Mouse (Mus musculus) kidney, adult 18-20 months (tissue): ENCODE results near the gene Atrnl1.
A peak's percentile ranks its signal among the peaks of the same experiment; 100 is the strongest.

Experiments used
- DNase-seq: peaks from one replicate; pipeline ENCODE4 v3.0.0; 2021

The Atrnl1 gene

DNA sequence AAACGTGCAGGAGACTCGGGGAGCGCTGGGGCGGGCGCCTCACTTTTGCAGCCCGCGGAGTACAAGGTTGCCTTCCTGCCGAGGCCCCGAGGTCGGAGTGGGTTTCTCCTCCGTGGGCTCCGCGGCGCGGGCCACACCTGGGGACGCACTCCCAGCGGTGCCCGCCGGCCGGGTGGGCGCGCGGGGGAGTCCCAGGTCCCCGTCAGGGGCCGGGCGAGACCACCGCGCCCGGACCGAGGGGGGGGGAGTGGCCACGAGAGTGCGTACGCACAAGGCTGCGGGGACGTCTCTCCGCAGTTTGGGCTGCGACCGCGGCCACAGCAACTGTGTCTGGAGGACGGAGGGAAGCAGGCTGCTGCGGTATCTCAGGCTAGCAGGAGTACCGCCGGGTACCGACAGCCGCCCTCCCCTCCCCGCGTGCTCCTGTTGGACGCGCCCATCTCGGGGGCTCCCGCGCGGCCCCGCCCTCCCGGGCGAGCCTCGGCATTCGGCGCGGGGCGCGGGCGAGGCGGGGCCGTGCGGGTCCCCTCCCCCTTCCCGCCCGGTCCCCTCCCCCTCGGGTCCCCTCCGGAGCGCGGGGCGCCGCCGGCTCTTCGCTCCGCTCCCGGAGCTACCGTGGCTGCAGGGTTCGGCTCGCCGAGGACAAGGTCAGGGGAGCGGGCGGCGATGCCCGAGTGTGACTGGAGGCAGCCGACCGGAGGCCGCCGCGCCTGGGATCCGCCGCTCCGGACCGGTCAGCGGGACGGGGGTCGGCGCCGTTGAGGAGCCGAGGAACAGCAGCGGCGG lies at the start of gene Atrnl1:
TSS of gene Atrnl1 (plus strand) at position 559 of the 786 bp plus-strand sequence.
- DNase-seq: peak; percentile 92

DNA sequence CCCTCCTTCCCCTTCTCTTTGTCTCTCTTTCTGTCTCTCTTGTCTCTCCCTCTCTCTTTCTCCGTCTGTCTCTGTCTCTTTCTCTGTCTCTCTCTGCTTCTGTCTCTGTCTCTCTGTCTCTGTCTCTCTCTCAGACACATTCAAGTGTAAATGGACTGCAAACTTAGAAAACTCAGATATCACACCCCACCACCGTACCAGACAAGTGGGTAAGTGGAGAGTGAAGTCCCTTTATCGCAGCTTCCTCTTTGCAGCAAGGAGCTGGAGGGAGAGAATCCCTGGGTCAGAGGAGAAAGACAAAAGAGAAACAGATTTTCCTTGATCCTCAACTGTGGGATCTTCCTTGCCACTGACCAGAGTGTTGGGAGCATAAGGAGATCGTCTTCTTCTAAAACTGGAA lies 49.3 kb upstream of the Atrnl1 start:
- no peak for DNase-seq

DNA sequence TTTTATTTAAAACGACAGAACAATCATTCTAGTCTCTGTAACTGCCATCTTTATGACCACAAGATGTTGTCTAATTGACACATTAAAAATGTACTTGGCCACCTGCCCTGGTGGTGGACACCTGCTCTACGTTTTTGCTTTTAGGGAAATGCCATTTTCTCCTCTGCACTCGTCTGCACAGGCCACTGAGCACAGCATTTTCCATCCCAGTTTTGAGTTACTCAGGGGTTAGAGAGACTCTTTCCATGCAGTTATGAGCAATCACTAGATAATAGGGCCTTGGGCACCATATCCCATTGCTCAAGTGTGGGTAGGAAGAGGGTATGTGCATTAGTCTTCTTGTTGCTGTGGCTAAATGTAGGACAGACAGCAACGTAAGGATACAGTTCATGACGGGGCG lies 41.8 kb upstream of the Atrnl1 start:
- DNase-seq: no peak

DNA sequence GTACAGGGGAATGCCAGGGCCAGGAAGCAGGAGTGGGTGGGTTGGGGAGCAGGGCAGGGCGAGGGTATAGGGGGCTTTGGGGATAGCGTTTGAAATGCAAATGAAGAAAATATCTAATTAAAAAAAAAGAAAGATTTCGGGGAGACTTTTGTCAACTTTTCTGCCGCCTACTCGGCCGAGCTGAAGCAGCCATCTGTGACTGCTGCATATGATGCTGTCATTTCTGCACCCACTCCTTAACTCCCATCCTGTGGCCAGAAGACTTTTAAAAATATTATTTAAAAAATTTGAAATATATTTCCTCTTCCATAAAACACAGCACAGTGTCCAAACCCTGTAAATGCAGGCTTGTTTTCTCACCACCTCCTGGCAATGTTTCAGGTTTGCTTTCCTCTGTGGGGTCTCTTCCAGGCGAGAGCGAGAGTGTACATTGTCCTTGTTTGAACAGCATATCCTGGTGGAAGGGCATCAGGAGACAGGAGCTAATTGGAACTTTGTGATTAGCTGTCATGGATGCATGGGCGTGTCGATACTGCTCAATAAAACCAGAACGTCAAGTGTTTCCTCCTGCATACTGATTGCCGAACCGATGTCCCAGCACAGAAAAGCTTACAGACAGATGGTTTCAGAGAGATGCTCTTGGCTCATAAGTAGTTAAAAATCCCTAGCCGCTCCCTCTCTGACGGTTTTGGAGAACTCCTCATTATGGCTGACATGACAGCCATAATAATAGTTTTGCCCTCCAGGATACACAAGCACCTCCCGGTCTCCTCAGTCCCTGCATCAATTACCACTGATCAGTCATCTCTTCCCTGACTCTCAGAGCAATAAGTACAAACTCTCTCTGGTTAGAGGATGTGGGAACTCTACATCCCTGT lies 38.2 kb upstream of the Atrnl1 start:
- no peak for DNase-seq

DNA sequence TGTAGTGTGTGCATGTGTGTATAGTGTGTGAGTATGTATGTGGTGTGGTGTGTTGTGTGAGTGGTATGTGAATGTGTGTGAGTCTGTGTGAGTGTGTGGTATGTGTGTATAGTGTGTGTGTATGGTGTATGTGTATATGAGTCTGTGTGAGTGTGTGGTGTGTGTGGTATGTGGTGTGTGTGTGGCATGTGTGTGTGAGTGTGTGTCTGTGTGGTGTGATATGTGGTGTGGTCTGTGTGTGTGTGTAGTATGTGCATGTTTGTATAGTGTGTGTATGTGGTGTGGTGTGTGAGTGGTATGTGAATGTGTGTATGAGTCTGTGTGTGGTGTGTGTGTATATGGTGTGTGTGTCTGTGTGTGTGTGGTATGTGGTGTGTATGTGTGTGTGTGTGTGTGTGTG lies 37.4 kb upstream of the Atrnl1 start:
- DNase-seq: no peak

DNA sequence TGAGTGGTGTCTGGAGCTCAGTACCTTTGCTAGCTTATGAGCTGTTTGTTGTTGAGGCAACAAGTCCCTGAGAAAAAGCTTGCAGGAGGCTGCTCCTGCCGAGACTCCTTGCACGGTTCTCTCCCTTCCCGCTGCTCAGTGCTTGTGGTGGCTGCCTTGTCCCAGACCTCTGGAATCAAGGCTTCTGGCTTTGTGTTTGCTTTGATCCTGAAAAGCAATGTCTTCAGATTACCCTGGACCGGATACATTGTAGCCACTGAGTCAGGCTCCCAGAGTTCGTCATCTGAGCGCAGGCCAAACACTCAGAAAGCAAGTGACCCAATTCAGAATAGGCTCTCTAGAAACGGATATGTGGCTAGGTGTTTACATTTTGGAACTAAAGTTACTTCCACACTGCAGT lies 35.8 kb upstream of the Atrnl1 start:
- DNase-seq: no peak

DNA sequence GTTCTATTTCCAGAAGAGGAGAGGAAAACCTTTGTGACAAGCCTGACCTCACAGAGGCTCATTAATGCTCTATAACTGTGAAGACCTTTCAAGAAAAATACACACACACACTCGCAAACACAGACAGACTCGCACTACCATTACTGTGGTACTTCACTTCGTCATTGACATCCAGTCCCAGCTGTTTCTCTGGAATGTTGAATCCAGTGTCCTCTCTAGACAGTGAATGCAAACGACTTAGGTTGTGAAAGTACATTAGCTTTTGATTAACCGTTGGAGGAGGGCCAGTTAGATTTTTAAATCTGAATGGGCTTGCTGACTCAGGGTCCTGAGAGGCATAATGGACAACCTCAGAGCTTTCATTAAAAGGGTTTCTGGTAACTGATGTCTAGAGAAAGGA lies 34.0 kb upstream of the Atrnl1 start:
- no peak for DNase-seq

DNA sequence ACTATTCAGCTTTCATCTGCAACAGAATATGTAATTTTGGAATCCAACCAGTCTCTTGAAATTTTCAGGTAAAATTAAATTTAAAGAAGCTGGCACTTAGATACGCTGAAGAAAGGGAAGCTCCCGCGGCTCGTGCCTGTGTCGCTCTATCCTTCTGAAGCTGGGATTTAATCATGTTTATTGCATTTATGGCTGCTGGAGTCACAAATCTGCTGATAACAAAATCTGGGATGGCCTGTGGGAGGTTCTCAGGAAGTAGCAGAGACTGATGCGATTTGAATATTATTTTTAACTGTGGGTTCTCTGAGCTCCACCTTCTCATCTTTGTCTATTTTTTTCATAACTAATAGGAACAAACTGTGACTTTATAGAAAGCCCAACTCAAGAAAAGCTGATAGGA lies 33.6 kb upstream of the Atrnl1 start:
- DNase-seq: no peak

DNA sequence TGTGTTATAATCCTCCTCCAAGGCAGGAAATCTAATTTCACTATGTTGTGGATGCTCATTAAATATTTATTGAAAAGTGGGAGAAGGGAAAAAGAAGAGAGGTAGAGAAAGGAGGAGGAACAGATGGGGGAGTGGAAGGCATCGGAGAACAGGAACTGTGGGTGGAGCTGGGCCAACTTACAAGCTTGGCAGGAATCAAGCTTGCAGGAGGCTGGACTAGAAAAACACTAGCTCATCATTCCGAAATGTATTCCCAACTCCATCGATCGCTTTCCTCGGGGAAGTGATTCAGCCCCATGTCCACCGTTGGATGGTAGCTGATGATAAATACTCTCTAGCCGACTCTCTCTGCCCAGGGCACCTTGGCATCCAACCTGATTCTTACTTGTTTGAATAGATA lies 29.9 kb upstream of the Atrnl1 start:
- no peak for DNase-seq

DNA sequence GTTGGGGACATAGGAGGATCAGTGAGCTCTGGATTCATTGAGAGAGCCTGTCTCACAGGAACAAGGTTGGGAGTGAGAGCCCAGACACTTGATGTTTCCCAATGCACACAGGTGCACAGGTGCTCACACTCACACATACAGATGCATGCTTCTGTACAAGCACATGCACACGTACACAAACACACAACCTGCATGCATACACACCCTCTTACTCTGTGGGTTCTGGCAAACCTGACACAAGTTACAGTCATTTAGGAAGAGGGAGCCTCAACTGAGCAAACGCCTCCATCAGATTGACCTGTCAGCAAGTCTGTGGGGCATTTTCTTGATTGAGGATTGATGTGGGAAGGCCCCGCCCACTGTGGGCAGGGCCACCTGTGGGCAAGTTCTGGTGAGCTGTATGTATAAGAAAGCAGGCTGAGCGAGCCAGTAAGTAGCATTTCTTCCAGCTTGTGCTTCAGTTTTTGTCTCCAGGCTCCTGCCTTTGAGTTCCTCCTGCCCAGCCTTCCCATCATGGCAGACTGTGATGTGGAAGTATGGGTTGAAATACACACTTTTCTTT lies 25.5 kb upstream of the Atrnl1 start:
- no peak for DNase-seq

DNA sequence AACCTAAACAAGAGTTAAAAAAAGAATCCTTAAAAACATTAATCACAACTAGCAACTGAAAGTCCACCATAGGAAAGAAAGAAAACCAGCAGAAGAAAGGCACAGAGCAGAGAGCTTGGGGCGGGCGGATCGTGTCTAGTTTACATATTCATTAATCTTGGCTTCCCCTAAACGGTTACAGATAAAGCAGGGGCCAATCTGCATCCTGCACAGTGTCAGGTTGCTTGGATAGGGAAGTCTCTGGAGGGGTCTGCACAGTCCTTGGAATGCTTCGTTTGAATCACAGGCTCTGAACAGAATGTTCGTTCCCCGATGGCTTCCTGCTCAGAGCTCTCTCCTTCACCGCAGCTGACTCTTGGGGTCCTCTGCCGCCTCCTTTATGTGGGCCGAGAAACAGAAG lies 24.7 kb upstream of the Atrnl1 start:
- DNase-seq: no peak

DNA sequence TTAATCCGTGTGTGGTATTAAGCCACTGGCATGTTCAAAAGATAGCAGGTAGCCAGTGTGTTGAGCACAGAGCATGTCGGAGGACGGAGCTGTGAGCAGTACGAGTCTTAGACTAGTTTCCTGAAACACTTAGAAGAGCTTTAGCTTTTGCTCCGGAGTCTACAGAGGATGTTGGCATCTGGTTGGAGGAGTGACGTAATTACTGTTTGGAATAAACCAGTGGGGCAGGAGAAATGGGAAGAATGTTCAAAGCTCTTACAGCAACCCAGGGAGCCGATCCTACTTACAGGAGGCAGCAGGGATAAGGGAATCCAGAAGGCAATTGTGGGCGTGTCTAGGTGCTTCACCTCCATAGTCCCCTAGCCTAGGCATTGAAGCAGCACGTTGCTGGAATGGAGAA lies 21.3 kb upstream of the Atrnl1 start:
- no peak for DNase-seq

DNA sequence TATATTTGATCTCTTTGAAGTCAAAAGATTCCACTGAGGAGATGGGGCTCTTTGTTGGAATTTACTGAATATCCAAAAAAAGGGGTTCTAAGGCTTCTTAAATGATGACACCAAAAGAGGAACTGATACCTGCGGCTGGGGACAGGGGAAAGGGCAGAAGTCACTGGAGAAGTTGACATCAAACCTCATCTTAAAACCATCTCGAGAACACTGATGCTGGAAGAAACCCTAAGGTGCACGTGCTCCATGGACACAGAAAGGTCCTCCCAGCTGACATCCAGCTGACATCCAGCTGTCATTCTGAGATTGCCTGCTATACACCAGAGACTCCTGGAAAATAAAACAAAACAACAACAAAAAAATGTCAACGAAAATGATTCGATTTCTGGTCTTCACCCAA lies 19.9 kb upstream of the Atrnl1 start:
- no peak for DNase-seq

DNA sequence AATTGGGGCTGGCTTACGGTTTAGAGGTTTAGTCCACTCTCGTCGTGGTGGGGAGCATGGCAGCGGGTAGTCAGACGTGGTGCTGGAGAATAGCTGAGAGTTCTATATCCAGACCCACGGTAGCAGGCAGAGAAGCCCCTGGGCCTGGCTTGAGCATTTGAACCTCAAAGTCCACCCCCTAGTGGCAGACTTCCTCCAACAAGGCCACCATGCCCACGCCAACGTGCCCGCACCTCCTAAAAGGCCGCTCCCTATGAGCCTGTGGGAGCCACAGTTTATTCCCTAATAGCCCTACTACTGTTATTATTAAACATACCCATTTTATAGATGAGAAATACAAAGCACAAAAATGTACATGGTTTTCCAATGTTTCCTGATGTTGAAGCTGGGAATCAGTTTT lies 19.2 kb upstream of the Atrnl1 start:
- DNase-seq: no peak

DNA sequence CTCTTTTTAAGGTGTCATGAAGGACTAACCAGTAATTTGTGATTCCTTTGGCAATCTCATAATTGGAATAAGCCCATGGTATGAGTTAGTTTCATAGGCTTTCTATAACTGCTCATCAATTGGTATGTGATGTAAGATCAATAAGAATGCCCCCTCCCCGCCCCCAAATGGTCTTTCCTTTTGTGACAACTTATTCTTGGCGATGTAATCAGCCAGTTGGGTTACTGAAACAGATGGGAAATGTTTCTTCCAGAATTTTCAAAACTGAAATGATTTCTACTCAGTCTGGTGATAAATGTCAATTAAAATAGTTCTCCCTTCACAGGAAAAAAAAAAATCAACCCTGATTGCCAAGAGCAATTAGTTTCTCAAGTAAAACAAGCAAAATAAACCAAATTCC lies 18.5 kb upstream of the Atrnl1 start:
- no peak for DNase-seq

DNA sequence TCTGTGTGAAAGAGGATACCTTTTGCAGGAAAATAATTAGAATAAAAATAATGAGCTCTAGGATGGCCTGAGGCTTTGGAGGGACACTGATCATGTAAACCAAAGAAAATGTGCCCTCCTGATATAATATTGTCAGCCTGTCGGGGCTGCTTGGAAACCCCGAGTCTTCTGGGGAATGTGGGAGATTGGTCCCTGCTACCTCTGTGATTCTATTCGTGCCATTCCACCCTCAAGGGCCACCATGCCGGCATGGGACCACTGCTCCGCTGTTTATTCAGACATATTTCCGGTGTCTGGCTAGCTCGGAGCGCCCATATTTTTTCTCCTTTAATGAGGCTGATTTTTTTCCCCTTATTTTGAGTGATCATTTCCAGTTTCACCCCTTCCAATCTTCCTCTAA lies 11.7 kb upstream of the Atrnl1 start:
- no peak for DNase-seq

DNA sequence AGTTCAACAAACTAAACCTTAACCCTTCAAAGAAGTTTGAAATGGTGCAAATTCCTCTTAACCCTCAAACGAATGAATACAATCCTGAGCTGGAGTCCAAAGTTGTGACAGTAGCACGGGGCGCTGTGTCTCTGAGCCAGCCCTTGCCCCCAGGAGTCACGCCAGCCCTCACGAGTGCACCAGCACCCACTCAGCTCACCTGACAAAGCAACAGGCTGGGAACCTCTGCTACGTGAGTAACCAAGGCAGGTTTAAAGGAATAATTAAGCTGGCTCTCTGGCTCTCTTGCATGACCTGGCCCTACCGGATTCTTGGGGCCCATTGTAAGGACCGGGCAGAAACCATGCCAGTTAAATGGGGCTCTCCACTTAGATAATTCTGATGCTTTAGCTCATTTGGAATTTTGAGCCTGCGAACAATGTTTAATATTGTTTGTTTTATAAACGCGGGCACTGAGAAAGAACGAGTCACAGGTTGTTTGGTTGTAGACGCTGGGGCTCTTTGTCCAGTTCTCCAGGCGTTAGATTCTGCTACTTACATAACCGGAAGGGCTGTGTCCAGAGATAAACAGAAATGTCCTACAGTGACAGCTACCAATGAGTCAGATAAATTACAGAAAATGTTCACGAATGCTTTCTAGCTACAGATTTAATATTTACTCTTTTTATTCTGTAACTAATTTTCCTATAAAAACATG lies 10.5 kb upstream of the Atrnl1 start:
- no peak for DNase-seq

DNA sequence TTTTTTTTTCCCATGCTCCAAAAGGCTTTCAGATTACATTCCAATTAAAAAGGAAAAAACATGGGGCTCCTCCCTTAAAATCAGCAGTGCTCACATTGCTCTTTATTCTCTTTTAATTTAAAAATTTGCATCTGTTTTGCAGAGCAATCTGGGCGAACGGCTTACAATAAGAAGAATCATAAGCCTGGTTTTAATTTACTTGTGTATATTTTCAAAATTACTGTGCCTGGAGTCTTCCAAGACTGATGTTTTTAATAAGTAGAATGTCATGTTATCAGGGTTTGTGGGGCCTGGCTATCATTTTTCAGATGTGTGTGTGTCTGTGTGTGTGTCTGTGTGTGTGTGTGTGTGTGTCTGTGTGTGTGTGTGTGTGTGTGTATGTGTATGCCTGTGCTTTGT lies 9.9 kb upstream of the Atrnl1 start:
- DNase-seq: no peak

DNA sequence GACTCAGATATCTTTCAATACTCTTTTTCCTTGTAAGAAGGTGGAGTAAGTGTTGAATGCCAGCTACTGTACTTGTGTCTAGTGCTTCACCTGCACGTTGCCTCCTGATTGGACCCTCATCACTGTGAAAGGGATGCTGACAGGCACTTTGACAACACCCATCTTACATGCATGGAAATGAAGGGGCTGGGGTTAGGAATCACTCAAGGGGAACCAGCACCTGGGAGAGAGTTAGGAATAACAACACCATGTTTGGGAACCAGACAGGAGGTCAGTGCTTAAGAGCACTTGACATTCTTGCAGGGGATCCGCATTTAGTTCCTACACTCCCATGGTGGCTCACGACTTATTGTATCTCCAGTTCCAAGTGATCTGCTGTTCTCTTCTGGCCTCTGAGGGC lies 7.2 kb upstream of the Atrnl1 start:
- DNase-seq: no peak

DNA sequence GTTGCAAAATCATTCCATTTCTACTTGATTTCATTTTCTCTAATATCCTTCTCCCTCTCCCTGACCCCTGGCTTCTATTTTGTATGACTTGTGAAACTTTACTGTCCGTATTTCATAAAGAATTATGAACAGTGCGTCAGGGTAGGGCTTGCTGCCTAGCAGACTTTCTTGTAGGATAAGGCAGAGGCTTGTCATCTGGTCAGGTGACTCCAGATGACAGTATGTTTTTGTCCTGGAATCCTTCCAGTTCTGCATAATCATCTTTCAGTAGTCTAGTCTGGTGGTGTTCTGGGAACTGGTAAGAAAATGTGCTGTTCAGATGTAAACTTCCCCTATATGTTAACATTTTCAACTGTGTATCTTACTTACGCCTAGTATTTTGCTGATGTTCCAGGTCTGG lies 4.9 kb upstream of the Atrnl1 start:
- no peak for DNase-seq

DNA sequence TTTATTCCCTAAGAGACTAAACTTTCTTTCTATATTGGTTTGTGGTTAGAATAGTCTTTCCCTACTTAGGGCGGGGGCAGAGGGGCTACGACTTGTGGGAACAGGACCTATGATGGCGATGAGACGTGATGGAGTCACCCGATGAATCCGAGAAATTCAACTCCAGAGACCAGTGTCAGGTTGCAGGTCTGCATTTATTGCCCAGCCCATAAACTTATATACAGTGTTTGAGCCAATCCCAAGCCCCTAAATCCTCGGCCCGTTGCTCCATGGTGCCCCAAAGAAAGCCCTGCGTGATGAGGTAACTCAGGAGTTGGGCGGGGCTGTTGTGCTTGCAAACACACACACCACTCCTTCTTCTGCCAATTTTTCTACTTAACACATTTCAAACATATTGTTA lies 4.5 kb upstream of the Atrnl1 start:
- no peak for DNase-seq

DNA sequence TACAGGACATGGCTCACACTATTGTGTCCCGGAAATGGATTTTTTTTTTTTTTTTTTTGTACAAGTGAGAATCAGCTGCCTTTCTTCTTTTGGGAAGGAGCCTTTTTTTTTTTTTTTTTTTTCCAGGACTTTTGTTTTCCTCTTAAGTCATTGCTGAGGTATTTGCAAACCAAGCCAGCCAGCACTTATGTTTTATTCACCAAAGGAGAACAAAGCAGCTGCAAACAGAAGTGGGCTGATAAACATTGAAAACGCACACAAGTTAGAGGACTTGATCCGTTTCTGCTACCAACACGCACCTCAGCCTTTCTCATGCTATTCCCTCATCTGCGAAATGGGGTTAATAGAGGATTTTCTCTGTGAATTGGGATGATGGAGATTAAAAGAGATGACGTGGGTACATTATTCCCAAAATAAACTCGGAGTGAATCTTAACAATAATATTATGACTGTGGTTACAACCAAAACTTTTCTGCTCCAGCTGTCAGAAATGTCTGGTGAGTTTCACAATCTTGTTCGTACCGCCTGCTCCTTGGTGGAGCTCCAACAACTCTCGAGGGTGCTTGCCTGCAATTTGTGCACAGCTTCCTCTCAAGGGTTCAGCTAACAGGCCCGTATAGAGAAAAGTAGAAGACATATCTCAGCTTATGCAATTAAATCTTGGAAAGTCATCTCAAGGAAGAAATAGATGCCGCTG lies 1.3 kb upstream of the Atrnl1 start:
- DNase-seq: peak; percentile 25

DNA sequence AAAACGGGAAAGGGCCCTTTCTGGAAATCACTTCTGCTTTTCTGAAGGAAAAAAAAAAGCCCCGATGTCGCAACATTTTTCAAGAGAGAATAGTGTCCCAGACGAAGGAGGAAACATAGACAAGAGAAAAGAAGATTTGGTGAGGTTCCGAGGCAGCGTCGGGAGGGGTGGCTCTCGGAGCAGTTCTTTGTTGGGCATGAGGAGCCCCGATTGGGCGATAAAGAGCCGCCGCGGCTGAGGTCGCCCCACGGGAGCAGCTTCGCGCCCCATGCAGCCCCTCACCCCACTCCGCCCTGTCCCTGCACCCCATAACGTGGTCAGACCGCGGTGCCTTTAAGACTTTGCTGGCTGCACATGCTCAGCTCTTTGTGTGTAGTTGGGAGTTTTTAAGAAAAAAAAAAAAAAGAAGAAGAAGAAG lies 767 bp upstream of the Atrnl1 start:
- DNase-seq: no peak
